Mouse (Mus musculus): ENCODE data around the gene Trmt11. TPM values are rescaled to one million over a fixed set of nuclear protein-coding genes. Genes with fewer than 3 reads are reported as not detected.

Trmt11 gene
- polyA plus RNA-seq, 1 experiment from 2014 or later = 32.4 TPM

DNA sequence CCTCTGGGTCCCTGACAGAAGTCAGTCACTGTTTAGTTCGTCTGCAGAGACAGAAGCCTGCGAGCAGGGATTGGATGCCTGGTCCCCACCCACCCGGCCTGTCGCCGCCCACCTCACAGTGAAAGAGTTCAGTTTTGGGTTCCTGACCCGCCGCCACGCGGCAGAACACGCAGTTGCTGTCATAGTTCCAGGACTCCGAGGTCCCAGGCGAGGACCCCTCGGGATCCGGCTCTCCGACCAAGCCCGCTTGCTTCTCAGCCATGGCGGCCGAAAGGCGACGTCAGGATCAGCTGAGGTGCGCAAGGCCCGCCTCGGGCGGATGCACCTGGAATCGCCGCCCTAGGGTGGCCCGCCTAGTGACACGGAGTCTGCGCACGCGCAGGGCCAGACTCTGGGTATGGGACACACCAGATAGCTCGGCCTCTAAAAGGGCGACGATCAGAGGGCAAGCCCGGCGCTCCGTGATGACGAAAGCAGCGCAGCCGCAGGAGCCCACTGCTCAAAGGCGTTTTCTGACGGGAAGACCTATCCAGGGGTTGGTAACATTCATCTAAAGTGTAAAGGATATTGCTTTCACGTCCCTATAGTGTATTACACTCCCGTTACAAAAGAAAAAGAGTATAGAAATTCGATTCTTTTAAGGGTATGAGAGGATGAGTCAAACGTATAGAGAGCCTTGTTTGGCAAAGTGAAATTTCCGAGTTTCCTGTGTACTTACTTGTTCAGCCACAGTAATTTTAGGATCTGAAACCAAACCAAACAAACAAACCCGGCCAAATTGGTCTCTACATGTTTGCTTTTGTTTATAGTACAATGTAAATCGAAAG, 17.8 kb upstream of the Trmt11 start:
- peaks cover 4% of the 10 kb centered on the region; the same call in 1 of the 2 replicates for H3K27me3 ChIP-seq
- H3K9me3 ChIP-seq = no peaks in the 10 kb centered on the region
- 1% methylated on average over 49 of the region's 49 CpGs for WGBS
- H3K4me3 ChIP-seq = peak overlapping the region; percentile 59
- H3K4me1 ChIP-seq = 0 out of 2 replicates have a peak, but pooled peaks cover 3% of the 10 kb centered on the region
- H3K36me3 ChIP-seq = no peaks in the 10 kb centered on the region
- ATAC-seq (ENCODE audit: low FRiP score, low read depth) = peak; percentile 99
- H3K4me2 ChIP-seq (replicated peaks) = peak overlapping the region; percentile 75
- H3K27ac ChIP-seq = peak overlapping the region; percentile 91
- peak overlapping the region; percentile 73 for H3K9ac ChIP-seq

GRCm38 (mm10) chr10:30613039-30613438, 12.5 kb upstream of the Trmt11 start:
- no peaks in the 10 kb centered on the region for H3K27me3 ChIP-seq
- no peak overlapping the region for H3K4me3 ChIP-seq
- ATAC-seq (ENCODE audit: low FRiP score, low read depth) = no peak
- H3K4me2 ChIP-seq (replicated peaks) = no peak overlapping the region
- H3K27ac ChIP-seq = no peak overlapping the region
- 83% methylated on average over 4 of the region's 4 CpGs for WGBS
- 0 out of 2 replicates have a peak, but pooled peaks cover 7% of the 10 kb centered on the region for H3K36me3 ChIP-seq
- no peak overlapping the region for H3K9ac ChIP-seq
- no peaks in the 10 kb centered on the region for H3K9me3 ChIP-seq
- 0 out of 2 replicates have a peak, but pooled peaks cover 3% of the 10 kb centered on the region for H3K4me1 ChIP-seq

GRCm38 (mm10) chr10:30609614-30610013, 9.1 kb upstream of the Trmt11 start:
- Histone ChIP-seq H3K27me3 (no peaks in the 10 kb centered on the region), H3K4me2 (replicated peaks) (no peak overlapping the region), H3K36me3 (peaks cover 15% of the 10 kb centered on the region; the same call in 1 of the 2 replicates), H3K4me3 (no peak overlapping the region), H3K9ac (no peak overlapping the region), H3K9me3 (no peaks in the 10 kb centered on the region), H3K27ac (no peak overlapping the region), H3K4me1 (no peaks in the 10 kb centered on the region)
- ATAC-seq (ENCODE audit: low FRiP score, low read depth) = no peak

GRCm38 (mm10) chr10:30608109-30608508, 7.6 kb upstream of the Trmt11 start:
- H3K27me3 ChIP-seq = no peaks in the 10 kb centered on the region
- 72% methylated on average over 2 of the region's 2 CpGs for WGBS
- no peak overlapping the region for H3K27ac ChIP-seq
- peaks cover 15% of the 10 kb centered on the region; the same call in 1 of the 2 replicates for H3K36me3 ChIP-seq
- no peaks in the 10 kb centered on the region for H3K4me1 ChIP-seq
- no peaks in the 10 kb centered on the region for H3K9me3 ChIP-seq
- no peak overlapping the region for H3K4me2 ChIP-seq (replicated peaks)
- no peak overlapping the region for H3K4me3 ChIP-seq
- no peak overlapping the region for H3K9ac ChIP-seq
- ATAC-seq (ENCODE audit: low FRiP score, low read depth) = no peak

DNA sequence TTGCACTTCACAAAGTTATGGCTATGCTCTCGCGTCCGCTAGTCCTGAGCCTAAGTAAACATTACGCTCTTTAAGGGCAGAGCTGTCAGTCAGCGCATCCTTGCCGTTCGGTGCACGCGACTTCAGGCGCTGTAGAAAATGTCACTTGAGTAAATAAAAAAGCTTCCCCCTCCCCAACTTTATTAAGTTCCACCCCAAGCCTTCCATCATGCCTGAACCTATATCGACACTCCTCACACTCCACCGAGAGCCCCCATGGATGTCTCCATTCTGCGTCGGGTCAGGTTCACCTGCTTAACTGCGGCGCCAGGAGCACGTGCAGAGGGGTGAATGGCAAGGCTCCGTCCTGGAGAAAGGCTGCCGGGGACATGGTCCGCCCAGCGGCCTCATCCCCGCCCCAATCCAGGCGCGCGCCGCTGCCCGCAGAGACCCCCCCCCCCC, 435 bp downstream of the Trmt11 start:
- Histone ChIP-seq H3K9me3 (no peaks in the 10 kb centered on the region), H3K9ac (peak overlapping the region; percentile 89), H3K36me3 (peaks cover 18% of the 10 kb centered on the region), H3K4me2 (replicated peaks) (peak overlapping the region; percentile 81), H3K4me1 (peaks cover 14% of the 10 kb centered on the region), H3K4me3 (peak overlapping the region; percentile 75), H3K27ac (peak overlapping the region; percentile 66; the same call in 1 of the 2 replicates), H3K27me3 (no peaks in the 10 kb centered on the region)
- under 1% methylated on average over 21 of the region's 27 CpGs for WGBS
- ATAC-seq (ENCODE audit: low FRiP score, low read depth) = peak; percentile 18; the same call in 1 of the 2 replicates

DNA sequence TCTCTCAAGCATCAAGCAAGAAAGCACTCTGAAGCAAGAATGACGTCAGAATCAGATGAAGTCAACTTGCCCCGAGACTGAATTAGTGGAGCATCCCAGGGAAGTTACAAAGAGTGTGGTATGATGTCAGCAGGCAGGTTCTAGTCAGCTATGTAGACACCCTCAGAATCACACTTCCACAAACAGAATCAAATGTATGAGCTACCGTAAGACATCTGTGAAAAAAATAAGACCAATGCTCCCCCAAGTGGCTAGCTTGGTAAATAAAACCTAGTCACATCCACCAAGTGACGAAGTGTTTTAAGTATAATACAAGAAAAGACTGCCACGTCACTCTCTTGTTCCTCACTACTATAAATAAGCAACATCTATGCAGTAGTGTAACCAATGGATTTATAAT, 13.5 kb downstream of the Trmt11 start:
- Histone ChIP-seq H3K9ac (no peak overlapping the region), H3K27ac (no peak overlapping the region), H3K9me3 (no peaks in the 10 kb centered on the region), H3K4me1 (no peaks in the 10 kb centered on the region), H3K4me2 (replicated peaks) (no peak overlapping the region), H3K27me3 (no peaks in the 10 kb centered on the region), H3K36me3 (peaks cover 59% of the 10 kb centered on the region), H3K4me3 (no peak overlapping the region)
- no peak for ATAC-seq (ENCODE audit: low FRiP score, low read depth)
- WGBS = 77% methylated on average over 5 of the region's 5 CpGs

DNA sequence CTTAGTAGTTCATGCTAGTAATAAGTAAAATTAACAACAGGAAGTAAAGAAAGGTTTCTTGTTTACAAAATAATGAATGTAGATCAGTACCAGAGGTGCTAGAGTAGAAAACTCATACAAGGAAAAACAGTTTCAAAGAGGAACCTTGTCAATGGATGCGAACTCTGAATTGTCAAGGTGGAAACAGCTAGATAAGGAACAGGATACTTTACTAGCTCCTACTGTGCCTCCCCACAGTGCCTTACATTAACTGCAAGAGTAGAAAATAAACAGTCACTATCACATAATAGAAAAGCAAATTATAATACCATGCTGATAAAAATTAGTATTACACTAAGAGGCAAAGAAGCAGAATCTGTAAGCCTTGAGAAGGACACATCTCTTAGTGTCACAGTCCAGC, 14.9 kb downstream of the Trmt11 start:
- H3K4me1 ChIP-seq = no peaks in the 10 kb centered on the region
- no peaks in the 10 kb centered on the region for H3K27me3 ChIP-seq
- WGBS = 60% methylated on average over 1 of the region's 1 CpGs
- no peak overlapping the region for H3K27ac ChIP-seq
- no peak for ATAC-seq (ENCODE audit: low FRiP score, low read depth)
- H3K36me3 ChIP-seq = peaks cover 59% of the 10 kb centered on the region
- H3K4me3 ChIP-seq = no peak overlapping the region
- no peak overlapping the region for H3K9ac ChIP-seq
- H3K4me2 ChIP-seq (replicated peaks) = no peak overlapping the region
- H3K9me3 ChIP-seq = no peaks in the 10 kb centered on the region

GRCm38 (mm10) chr10:30577670-30578280, 22.8 kb downstream of the Trmt11 start:
- H3K36me3 ChIP-seq = peaks cover 30% of the 10 kb centered on the region
- H3K4me1 ChIP-seq = no peaks in the 10 kb centered on the region
- no peak overlapping the region for H3K4me3 ChIP-seq
- no peak for ATAC-seq (ENCODE audit: low FRiP score, low read depth)
- no peak overlapping the region for H3K4me2 ChIP-seq (replicated peaks)
- no peak overlapping the region for H3K27ac ChIP-seq
- no peak overlapping the region for H3K9ac ChIP-seq
- H3K27me3 ChIP-seq = no peaks in the 10 kb centered on the region
- WGBS = 90% methylated on average over 5 of the region's 5 CpGs
- no peaks in the 10 kb centered on the region for H3K9me3 ChIP-seq

DNA sequence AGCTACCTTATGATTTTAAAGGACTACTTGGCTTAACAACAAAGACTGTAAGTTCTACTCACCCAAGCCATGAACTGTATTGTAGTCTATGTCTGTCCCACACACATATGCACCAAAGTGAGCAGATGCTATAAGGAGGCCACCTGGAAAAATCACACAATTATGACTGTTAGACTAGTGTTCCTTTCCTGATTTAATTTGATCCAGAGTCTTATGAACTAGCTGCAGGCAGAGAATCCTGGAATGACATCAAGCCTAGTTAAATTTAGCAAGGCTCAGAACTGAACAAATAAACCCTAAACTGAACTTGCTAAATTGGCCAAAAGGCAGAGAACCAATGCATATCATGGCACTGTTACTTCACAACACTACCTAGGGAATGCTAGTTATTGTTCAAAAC, 34.2 kb downstream of the Trmt11 start:
- no peak overlapping the region for H3K9ac ChIP-seq
- no peaks in the 10 kb centered on the region for H3K4me1 ChIP-seq
- H3K4me2 ChIP-seq (replicated peaks) = no peak overlapping the region
- ATAC-seq (ENCODE audit: low FRiP score, low read depth) = no peak
- H3K4me3 ChIP-seq = no peak overlapping the region
- H3K9me3 ChIP-seq = no peaks in the 10 kb centered on the region
- peaks cover 41% of the 10 kb centered on the region for H3K36me3 ChIP-seq
- no peaks in the 10 kb centered on the region for H3K27me3 ChIP-seq
- no peak overlapping the region for H3K27ac ChIP-seq

DNA sequence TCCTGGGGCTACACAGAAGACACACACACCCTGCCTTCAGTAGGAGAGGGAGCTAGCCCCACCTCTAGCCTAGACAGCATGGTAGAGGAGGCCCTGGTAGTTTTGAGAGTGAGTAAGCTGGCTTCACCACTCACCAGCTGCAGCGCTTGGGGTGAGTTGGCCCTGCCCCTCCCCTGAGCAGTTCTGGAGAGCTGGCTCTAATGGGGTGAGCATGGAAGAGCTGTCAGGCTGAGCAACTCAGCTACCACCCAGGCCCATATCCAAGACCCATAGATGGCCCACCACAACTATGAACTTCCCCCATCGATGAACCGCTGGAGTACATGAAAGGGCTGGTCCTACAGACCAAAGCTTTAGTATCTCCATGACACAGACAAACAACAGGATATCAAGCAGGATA, 35.9 kb downstream of the Trmt11 start:
- H3K36me3 ChIP-seq = peaks cover 56% of the 10 kb centered on the region
- no peaks in the 10 kb centered on the region for H3K9me3 ChIP-seq
- no peak overlapping the region for H3K9ac ChIP-seq
- no peak for ATAC-seq (ENCODE audit: low FRiP score, low read depth)
- H3K4me3 ChIP-seq = no peak overlapping the region
- H3K4me2 ChIP-seq (replicated peaks) = no peak overlapping the region
- no peak overlapping the region for H3K27ac ChIP-seq
- WGBS = 88% methylated on average over 3 of the region's 3 CpGs
- no peaks in the 10 kb centered on the region for H3K4me1 ChIP-seq
- no peaks in the 10 kb centered on the region for H3K27me3 ChIP-seq

- Histone ChIP-seq H3K4me2 (replicated peaks) (no peak overlapping the region), H3K4me3 (no peak overlapping the region), H3K27ac (no peak overlapping the region), H3K4me1 (no peaks in the 10 kb centered on the region), H3K9me3 (no peaks in the 10 kb centered on the region), H3K36me3 (peaks cover 55% of the 10 kb centered on the region), H3K27me3 (no peaks in the 10 kb centered on the region), H3K9ac (no peak overlapping the region)
- no peak for ATAC-seq (ENCODE audit: low FRiP score, low read depth)
- WGBS = 89% methylated on average over 11 of the region's 11 CpGs
Observed at GRCm38 (mm10) chr10:30555686-30556578, 44.6 kb downstream of the Trmt11 start.

- Histone ChIP-seq H3K9ac (no peak overlapping the region), H3K9me3 (no peaks in the 10 kb centered on the region), H3K36me3 (peaks cover 43% of the 10 kb centered on the region), H3K4me1 (no peaks in the 10 kb centered on the region), H3K4me2 (replicated peaks) (no peak overlapping the region), H3K27me3 (no peaks in the 10 kb centered on the region), H3K4me3 (no peak overlapping the region), H3K27ac (no peak overlapping the region)
- no peak for ATAC-seq (ENCODE audit: low FRiP score, low read depth)
- WGBS = 92% methylated on average over 1 of the region's 1 CpGs
Observed at GRCm38 (mm10) chr10:30552377-30552776, 48.2 kb downstream of the Trmt11 start.
